Mouse (Mus musculus) ovary, postnatal 14 days (tissue): ENCODE data around the gene Map3k7cl.

Experiments used
- DNase-seq: peaks from one replicate; pipeline ENCODE4 v3.0.0; 2022; ENCODE audit warnings: low spot score

Gene Map3k7cl

DNA sequence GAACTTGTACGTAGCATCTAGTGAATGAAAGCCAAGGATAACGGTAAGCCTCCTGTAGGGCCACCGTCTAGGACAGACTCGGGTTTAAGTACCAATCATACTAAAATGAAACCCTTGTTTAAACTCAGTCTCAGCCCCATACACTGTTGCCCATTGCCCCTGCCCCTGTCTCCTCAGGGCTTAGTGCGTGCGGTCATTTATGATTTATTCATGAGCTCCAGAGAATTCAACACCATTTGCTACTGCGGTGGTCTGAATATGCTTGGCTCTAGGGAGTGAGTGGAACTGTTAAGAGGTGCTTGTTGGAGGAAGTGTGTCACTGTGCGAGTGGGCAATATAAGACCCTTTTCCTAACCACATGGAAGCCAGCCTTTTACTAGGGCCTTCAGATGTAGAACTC lies 34.7 kb downstream of the Map3k7cl start:
- no peak for DNase-seq

DNA sequence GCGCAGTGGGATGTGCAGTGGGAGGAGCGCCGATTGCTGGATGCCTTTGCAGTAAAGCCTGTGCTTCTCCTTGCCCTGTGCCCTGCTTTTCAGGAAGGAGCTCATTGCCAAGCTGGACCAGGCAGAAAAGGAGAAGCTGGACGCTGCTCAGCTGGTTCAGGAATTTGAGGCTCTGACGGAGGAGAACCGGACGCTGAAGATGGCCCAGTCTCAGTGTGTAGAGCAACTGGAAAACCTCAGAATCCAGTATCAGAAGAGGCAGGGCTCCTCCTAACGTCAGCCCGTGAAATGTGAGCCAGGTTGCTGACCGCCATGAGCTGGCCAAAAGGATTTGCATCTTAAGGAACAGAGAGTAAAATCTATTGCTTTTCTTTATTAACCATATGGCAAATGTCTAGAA lies 41.0 kb downstream of the Map3k7cl start:
- no peak for DNase-seq

DNA sequence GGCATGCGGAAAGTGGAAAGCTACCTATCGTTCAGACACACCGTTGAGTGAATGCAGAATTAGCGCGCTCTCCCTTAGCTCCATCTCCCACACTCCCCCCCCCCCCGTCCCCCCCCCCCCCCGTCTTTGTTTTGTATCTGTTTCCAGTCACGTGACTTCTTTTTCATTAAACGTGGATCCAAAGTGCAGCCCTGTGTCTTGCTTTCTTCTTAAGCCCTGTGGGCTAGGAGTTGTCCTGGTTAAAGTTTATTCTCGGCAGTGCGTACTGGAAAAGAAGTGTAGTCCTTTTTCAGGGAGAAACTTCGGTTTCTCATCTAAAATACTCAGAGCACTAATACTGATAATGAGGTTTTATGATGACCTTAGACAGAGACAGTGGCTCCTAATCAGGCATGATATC lies 42.0 kb downstream of the Map3k7cl start:
- DNase-seq = no peak

DNA sequence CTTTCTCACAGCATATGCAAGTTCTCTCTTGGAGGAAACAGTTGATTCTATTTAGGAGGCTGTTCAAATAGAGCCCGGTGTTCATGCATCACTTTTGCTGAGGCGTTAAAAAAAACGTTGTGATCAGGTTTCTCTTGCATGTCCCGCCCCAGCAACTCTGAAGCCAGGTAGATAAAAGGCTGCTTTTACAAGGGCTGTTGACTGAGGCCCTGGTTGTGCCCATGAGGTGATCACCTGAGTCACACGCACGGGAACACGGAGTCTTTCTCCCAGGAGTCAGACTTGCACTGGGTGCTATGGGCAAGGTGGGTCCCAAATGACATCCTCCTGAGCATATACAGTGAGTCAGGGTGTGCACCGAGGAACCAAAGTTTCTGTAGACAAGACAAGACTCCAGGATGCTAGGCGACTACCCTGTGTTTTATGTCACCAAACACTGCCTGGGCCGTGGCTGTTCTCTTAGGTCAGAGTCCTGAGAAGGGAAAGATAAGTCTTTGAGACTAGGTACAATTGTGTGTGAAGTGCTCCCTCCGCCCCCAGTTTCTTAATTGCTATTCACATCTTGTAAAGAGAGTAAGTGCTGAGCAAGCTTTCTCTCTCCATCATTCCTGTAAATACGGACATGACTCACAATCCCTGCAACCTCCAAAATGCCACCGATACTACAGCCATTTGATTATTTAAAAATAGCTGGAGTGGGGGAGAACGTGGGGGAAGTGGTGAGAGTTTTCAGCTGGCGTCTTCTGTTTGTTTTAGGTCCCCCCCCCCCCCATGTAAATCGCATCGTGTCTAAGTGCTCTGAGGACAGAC lies 49.8 kb downstream of the Map3k7cl start:
- no peak for DNase-seq

DNA sequence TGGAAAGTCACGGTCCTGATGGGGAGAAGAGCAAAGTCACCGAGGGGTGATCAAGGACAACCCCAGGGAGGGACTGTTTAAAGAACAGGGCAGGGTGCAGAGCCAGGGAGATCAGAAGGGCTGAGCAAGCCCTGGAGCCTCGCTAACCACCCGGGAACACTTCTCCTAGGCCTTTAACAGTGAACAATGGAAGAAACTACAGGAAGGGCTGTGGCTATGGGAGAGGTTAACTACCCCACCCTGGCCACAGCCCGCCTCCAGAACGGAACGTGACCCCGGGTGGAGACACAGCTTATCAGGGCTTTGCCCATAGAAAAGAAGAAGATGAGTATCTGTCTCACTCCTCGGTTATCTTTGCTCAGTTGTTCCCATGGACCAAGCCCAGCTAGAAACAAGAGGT lies 50.9 kb downstream of the Map3k7cl start:
- no peak for DNase-seq

DNA sequence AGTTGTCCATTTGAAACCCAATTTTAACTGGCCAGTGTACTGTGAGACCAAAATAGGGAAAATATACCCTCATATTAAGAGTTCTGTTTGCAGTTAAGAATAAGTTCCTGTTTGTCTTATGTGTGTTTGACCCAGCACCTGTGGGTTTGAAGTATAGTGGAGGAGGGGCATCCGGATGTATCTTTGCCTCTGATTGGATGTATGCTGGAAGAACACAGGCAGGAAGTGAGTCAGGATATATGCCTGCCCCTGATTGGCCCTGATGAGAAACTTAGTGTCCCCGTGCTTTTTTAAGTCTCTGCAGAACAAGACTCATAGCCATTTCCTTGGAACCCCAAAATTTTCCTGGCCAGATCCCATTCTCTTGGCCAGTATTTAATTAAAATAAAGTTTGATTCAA lies 51.8 kb downstream of the Map3k7cl start:
- no peak for DNase-seq

DNA sequence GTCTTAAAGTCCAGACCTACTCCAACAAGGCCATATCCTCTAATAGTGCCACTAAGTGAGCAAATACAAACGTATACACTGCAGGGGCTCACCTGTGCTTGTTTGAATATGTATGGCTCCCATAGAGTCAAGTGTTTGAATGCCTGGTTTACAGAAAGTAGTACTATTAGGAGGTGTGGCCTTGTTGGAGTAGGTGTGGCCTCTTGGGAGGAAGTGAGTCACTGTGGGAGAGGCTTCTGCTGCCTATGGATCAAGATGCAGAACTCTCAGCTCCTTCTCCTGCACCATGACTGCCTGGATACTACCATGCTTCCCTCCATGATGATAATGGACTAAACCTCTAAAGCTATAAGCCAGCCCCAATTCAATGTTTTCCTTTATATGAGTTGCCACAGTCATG lies 54.3 kb downstream of the Map3k7cl start:
- DNase-seq = no peak

DNA sequence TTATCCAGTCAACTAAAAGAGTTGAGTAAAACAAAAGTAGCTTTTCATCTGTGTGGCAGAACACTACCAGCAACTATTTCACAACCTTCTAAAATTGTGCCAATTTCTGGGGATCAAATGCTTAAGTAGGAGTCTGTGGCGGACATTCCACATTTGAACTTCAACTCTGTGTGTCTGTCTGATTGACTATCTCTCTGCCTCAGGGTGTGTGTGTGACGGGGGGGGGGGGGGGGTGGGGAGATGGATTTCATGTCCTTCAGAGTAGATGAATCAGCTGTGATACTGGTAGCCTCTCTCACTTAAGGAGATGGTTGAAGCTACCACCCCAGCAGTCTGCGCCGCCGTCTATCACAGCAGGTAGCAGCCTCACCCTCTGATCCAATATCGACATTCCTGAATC lies 54.8 kb downstream of the Map3k7cl start:
- DNase-seq = no peak

DNA sequence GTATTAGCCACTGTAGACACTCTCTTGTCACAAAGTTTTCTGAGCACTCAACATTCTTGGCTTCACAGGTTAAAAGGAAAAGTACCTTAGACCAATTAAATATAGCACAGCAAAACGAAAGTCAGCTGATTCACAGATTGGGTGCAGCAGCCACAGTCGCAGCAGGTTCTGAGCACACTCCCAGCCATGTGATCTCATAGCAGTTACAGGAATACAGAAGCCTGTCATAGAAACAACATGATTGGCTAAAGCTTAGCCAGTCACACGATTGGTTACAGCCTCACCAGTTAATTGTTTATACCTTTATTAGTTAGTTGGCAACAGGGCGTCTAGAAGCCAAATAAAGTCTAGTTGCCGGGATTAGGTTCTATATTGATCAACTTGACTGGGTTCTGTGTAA lies 57.0 kb downstream of the Map3k7cl start:
- no peak for DNase-seq

DNA sequence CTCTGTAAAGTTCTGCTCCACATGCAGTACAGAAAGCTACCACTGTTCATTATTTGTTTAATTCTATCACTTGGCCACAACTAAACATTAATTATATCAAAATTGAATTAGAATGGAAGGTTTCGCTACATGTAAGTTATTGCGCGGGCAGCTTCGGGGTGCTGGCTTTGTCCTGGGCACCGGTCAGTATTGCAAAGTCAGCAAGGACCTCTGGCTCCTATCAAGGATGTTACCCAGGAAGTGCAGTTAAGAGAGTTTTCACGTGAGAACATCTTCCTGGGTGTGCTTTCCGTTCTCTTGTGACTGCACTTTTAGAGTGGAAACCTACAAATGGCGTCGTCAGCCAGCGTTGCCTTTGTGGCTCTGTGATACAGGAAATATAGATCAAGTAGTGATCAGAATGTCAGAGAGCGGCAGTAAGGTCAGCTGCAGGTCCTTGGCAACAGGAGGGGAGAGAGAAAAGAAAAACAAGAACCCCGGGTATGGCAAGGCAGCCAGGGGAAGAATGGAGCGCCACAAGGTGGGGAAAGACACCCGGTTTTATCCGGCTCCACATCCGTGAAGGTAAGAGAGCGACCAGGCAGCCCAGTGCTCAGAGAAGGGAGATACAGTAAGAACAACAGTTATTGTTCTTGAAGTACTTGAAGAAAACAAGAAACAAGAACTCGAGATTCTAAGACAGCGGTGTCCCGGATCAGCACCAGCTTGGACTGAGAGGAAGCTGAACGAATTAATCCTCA lies 57.6 kb downstream of the Map3k7cl start:
- DNase-seq = no peak

DNA sequence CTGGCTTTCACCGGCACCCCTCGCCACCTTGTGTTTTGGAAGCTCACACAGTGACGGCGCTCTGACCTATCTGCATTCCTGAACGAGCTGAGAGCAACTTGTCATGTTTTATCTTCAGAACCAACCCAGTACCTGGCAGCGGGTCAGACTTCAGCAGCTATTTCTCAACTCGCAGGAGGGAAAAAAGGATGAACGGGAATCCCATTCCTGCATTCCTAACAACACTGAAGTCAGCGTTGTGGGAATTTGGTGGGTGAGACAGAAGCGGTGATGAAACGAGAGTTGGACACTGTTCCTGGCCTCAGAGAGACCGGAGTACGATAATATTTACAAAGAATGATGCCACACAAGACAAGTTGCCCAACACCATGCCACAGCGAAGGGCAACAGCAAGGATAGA lies 58.3 kb downstream of the Map3k7cl start:
- no peak for DNase-seq

DNA sequence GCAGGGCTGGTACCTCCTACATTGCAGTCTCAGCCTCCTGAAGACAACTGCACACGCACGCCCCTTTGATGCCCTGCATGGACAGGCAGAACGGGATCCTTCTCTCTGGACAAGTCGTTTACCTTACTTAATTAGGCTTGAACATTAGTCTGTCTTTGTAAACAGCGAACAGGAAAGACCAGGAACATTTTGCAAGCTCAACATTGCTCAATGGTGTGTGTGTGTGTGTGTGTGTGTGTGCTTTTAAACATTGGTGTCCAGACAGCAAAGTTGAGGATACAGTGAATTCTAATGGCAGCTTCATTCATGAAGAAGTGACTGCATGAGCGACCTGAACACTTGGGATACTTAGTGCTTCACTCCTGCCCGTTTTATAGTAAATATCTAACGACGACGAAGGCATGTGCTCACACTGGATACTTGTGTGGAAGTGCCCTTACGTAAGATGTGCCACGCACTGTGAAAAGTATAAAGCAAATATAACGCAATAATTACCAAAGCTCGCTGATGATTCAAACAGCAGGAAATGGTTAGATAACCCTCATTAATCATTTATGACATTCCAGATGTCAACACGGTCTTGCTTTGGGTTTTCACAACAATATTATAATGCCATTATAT lies 59.2 kb downstream of the Map3k7cl start:
- DNase-seq = no peak

DNA sequence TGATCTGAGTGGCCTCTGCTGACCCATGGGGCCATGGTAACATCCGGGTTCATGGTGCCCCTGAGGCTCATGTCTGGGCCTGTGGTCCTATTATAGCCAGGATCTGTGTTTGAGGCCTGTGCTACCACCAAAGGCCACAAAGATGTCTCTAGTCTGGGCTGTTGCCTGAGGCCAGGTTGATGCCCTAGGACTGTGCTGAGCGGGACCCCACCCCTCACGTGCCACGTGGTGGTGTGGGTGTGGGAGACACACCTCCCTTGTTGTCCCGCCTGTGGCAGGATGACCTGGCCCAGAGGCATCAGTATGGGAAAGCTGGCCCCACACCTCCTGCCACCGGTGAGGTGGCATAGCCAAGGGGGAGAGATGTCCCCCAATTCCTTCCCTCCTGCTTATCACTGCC lies 64.2 kb downstream of the Map3k7cl start:
- no peak for DNase-seq

DNA sequence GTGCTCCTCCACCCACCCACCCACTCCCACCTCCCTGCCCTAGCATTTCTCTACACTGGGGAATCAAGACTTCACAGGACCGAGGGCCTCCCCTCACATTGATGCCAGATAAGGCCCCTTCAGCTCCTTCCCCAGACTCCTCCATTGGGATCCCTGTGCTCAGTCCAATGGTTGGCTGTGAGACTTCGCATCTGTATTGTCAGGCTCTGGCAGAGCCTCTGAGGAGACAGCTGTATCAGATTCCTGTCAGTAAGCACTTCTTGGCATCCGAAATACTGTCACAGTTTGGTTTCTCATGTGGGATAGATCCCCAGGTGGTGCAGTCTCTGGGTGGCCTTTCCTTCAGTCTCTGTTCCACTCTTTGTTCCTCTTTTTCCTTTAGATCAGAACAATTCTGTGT lies 68.1 kb downstream of the Map3k7cl start:
- no peak for DNase-seq

DNA sequence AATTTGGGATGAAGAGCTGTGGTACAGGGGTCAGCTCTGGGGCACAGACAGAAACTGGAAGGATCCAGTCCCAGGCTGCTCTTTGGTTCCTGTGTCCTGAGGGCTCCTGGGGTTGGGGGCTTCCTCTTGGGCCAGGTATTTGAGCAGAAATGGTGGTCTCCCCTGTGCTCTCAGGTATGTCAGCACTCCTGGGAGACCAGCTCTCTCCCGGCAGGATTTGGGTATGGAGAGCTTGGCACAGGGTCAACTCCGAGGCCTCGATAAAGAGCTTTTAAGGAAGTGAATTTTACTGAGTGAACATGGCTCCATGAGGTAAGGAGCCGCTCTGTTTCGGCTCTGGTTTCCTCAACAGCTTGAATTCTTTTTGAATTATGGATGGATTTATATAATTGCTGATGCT lies 70.8 kb downstream of the Map3k7cl start:
- DNase-seq = no peak

DNA sequence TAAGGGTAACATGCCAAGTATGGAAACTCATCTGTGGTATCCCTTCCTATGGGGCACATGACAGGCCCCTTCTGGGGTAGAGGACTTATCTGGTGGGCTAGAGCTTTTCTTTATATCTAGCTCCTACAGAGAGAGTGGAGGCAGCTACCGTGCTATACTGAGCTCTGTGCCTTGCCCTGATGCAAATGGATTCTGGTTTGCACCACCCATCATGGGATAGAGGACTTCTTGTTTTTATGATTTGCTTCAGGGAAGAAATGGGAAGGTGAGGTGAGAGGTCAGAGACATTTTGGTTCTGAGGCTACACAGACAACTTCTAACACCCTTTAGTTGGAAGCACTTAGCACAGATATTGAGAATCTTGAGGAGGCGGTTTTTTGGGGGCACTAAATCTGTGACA lies 71.8 kb downstream of the Map3k7cl start:
- DNase-seq = no peak

DNA sequence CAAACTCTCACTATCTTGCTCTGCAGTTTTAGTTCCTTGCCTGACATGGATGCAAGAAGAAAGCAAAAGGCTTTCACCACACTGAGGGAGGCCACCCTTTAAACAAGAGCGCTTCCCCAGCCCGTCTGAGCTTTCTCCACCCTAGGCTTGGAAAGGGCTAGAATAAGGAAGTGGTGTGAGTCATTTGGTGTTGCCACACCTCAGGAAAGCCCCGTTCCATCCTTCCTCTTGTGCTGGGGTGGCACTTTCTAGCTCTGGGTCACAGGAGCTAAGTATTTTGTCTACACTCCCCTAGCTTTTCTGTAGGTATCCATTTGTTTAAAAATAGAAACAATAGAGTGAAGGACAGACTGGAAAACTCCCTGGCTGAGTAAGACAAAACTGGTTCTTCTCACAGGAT lies 72.2 kb downstream of the Map3k7cl start:
- DNase-seq = no peak

DNA sequence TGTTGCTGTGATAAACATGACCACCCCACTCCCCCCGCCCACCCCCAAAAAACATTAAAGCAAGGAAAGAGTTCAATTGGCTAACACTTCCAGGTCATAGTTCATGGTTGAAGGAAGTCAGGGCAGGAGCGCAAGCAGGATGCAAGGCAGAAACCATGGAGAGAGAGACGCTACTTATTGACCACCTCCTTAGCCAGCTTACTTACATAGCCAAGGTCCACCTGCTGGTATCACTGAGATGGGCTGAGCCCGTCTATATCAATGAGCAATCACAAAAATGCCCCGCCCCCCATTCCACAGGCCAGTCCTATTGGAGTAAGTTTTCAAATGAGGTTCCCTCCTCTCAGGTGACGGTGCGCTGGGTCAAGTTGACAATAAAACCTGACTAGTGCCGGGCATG lies 72.7 kb downstream of the Map3k7cl start:
- no peak for DNase-seq

DNA sequence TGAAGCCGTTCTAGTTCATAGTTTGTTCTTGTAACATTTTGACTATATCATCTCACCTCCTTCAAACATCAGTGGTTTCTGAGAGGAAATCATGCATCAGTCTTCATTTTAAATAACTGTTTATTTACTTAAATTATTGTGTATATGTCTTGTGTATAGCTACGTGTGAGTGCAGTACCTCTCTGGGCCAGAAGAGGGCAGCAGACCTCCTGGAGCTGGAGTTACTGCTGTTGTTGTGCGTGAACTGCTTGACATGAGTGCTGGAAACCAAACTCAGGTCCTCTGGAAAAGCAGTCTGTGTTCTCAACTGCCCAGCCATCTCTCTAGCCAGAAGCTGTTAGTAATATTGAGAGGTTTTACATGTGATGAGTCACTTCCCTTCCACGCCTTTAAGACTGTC lies 73.6 kb downstream of the Map3k7cl start:
- DNase-seq = no peak

DNA sequence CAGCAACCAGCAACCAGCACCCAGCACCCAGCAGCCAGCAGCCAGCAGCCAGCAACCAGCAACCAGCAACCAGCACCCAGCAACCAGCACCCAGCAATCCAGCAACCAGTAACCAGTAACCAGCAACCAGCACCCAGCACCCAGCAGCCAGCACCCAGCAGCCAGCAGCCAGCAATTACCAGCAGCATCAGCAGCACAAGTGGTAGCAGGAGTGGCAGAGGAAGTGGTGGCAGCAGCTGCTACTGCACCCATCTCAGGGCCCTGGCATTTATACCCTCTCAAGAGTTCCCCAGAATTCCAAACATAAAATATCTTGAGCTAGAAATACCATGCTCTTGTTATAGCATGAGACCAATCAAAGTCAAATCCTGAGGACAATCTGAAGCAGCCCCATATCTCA lies 81.6 kb downstream of the Map3k7cl start:
- no peak for DNase-seq

DNA sequence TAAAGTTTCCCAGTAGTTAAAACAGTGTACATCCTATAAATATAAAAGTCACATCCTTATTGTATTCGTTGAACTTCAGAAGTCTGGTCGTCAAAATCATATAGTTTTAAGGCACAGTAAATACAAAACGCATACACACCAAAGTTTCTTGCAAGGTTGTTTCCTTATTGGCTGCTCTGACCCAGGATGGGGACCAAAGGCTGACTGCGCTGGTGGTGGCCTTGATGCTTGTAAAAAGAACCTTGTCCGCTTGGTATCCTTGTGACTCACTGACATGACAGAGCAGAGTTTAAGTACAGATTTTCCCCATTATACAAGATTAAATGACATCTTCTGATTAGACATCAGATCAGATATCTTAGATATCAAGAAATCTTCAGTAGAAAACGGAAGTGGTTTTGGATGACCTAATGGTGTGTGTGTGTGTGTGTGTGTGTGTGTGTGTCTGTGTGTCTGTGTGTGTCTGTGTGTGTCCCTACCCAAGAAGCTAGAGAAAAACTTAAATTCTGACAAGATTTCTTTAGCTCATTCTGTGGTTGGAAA lies 82.2 kb downstream of the Map3k7cl start:
- no peak for DNase-seq

DNA sequence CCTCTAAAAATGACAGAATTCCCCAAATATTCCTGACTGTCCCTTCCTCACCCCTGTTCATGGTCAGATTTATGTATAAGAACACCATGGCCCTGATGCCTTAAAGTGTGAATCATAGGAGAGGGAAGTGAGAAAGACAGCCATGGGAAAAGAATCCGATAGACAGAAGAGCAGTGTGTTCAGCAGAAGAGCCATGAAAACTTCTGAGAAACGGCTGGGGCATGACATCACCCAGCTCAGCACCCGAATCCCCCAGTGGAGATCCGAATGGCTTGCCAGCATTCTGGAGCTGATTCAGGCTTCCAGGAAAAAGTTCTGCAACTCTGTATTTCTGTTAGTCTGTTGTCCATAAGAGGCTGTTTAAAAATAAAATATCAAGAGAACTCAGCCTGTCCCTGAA lies 82.7 kb downstream of the Map3k7cl start:
- DNase-seq = no peak

DNA sequence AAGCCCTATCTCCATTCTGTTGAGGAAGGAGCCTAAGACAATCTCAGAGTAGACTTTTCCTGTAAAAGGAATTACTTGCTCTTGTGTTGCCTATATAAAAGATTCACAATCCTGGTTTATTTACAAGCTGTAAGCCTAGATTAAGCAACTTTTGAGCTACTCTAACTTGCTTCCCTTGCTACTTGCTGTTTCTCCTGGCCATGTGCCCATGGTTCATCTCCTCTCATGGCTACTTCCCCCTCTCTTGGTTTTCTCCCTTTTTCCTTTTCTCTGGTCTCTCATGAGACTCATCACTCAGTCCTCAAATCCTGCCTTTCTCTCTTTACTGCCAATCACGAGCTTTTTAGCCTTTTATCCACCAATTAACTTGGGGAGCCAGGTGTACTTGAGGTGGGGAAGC lies 85.0 kb downstream of the Map3k7cl start:
- no peak for DNase-seq
